Mouse (Mus musculus): Measurements from ENCODE around the gene Slc39a9. TPM values are rescaled to one million over a fixed set of nuclear protein-coding genes. Genes with fewer than 3 reads are reported as not detected.

Slc39a9 gene
- total RNA-seq, 2 experiments from 2014 or later: 12.3 to 24.5 TPM

DNA sequence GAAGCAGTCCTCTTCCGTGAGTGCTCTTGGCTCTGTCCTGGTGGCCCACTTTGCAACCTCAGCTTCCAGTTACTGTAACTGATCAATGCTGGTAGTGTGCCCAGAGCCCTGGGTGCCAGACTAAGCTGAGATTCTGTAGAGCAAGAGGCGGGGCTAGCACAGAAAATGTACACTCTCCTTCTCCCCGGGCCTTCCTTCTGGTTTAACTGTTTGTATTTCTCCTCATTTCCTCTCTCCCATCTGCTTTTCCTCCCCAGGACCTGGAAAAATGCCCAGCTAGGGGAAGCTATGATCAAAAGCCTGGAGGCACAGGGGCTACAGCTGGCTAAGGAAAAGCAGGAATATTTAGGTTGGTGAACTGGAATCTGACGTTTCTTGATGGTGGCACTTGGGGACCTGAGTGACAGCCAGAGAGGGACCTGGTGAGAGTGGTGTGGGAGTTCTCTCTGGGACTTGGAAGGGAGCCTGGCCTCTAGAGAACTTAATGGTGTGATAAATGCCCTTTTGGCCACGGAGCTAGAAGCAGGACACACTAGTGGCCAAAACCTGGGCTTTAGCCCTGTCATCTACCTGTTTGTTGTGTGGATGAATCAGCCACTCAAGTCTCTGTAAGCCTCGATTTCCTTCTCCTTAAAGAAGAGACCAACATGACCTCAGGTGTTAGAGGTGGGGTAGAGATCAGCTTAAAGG lies 63.4 kb downstream of the Slc39a9 start:
- ATAC-seq (ENCODE audit: poor library complexity, severe bottlenecking): no peak

DNA sequence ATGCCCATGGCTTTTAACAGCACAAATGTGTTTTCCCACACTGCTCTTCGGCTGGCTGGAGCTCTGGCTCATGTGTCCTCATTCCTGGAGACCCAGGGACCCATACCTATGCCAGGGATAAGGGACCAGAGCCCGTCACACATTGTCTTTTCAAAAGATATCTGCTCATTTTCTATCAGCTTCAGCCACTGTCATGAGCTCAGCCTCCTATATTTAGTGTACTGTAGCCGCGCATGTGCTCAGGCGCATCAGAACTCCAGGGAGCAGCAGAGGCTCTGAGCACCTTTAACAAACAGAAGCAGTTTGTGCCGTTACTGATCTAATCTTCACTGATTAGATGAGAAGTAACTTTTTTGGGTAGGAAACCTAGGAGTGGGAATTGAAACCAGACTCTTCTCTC lies 72.2 kb downstream of the Slc39a9 start:
- no peak for ATAC-seq (ENCODE audit: poor library complexity, severe bottlenecking)

DNA sequence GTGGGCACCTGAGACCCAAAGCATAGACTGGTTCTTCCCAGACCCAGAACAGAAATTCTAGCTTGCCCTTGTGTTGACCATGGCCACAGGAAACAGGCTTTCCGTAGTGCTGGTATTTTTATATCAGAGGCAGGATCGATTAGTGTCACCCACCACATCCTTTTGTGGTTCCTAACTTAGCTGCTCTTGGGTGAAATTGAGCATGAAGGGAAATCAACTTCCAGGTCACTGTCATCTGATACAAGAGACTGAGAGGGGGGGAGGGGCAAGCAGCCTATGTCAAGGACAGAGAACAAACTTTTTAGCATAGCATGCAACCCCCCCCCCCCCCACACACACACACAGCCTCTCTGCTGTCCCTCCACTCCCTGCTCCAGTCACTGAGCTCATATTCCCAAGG lies 75.5 kb downstream of the Slc39a9 start:
- ATAC-seq (ENCODE audit: poor library complexity, severe bottlenecking): peak; percentile 40; the same call in 1 of the 2 replicates

DNA sequence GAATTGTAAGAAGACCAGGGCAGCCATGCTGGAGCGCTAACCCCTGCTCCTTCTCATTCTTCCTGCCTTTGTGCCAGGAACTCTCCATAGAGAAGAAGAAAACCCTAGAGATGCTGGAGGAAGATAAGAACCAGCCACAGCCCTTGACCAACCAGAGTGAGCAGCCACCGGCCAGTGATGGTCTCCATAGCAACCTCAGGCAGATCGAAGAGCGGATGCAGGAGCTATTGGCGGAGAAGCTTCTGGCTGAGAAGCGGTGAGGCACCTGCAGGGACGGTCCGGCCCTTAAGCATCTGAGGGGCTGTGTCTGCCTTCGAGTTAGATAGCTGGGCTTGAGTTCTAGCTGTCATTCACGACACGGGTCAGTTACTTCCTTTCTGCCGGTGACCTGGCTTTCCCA lies 76.8 kb downstream of the Slc39a9 start:
- ATAC-seq (ENCODE audit: poor library complexity, severe bottlenecking): no peak

DNA sequence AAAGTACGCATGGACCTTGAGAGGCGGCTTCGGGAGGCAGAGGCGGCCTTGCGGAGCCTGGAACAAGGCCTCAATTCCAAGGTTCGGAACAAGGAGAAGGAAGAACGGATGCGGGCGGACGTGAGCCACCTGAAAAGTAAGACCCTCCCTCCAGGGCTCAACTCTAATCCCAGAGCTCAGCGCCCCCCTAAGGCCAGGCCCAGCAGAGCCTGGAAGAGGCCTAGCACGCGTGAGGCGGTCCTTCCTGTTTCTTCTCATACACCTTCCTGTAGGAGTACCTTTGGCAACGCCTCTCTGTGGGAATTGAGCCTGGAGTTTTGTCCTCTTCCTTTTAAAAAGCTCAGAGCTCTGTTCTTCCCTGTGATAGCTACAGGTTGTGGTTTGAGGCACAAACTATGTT lies 77.8 kb downstream of the Slc39a9 start:
- no peak for ATAC-seq (ENCODE audit: poor library complexity, severe bottlenecking)

DNA sequence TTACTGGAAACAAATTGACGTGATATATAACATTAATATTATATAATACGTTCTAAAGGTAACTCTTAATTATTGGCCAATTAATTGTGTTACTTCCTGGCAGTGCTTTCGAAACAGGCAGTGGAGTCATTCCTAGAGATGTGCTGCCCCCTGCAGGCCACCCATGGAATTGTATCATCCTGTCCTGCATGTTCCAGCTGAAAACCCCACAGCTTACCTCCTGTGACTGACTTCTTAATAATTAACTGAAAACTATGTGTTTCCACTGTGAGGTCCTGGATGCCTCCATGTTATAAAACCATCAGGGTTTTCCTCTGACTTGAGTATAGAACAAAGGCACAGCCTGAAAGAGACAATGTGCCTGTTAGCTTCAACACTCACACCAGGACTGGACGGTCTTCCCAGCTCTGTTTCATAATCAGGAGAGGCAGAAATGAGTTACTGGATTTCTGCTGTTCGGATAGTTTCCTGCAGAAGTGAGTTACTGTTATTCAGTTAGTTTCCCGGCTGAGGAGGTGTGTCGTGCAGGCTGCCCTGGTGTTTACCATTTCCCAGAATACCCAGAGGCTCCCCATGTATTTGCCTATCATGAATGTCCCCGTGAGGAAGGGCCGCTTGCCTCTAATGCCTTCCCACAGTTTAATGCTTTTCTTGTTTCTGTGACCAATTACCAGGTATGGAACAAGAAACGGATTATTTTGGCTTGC lies 81.3 kb downstream of the Slc39a9 start:
- peak; percentile 87 for ATAC-seq (ENCODE audit: poor library complexity, severe bottlenecking)

DNA sequence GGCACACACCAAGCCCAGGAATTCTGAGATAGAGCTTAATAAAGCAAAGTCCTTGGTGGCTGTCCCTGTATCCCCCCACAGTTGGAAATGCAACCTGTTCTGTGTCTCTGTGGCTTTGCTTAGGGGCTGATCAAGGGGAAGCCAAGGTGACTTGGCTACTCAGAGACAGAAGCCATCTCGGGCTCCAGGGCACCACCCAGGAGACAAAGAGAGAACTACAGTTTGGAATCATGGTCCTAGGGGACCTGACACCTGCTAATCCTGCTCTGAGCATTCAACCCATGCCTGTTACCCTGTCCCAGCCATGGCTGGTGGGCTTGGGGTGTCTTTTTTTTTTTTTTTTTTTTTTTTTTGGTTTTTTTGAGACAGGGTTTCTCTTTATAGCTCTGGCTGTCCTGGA lies 84.5 kb downstream of the Slc39a9 start:
- no peak for ATAC-seq (ENCODE audit: poor library complexity, severe bottlenecking)

DNA sequence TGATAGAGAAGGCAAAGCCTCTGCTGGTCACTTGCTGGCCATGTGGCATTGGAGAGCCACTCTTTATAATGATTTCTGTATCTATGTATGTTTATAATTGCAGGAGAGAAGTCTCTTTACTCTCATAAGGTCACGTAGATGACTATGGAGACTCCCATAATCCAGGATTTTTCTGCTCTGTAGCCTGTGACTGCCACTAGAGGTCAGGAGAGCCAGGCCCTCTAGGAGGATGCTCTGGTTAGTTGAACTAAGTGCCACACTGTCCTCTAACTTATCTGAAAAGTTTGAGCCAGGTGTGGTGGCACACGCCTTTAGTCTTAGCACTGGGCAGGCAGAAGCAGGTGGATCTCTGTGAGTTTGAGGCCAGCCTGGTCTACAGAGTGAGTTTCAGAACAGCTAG lies 85.1 kb downstream of the Slc39a9 start:
- no peak for ATAC-seq (ENCODE audit: poor library complexity, severe bottlenecking)

DNA sequence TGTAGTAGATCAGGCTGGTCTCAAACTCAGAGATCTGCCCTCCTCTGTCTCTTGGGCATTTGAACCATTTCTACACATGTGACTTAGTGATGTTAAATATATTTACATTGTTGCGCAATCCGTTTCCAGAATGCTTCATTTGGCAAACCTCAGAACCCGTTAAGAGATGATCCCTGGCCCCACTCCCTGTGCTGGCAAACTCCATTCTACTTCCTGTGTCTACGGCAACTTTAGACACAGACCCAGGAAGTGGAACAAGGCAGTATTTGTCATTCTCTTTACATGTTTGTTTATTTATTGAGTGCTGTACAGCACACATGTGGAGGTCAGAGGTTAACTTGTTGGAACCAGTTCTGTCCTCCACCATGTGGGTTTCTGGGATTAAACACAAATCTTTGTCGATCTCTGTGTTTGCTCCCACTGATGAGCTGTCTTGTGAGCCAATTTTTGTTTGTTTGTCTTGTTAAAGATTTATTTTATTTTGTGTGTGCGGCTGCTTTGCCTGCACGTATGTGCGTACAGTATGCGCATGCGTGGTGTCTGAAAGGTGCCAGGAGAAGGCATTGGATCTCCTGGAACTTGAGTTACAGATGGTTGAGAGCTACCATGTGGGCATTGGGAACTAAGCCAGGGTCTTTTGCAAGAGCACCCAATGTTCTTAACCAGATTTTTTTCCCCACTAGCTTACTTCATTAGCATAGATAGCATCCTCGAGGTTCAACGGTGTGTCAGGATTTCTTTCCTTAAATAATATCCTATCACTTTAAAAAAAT lies 86.3 kb downstream of the Slc39a9 start:
- ATAC-seq (ENCODE audit: poor library complexity, severe bottlenecking): no peak

DNA sequence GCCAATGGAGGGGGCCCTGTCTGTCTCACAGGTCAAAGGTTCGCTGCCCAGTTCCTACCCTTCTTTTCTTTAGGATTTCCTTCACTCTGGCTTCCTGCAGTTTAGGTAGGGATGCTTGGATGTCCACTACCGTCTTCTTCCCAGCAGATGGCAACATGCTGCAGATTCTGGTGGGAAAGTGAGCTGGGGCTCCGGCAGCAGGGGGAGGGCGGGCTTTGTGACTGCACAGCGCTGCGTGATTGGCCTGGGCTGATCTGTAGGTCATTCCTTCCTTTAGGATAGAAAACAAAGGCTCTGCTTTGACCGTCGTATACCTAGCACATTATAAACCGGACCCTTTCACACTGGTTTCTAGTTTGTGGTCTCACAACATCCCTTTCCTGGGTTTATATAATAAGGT lies 86.9 kb downstream of the Slc39a9 start:
- ATAC-seq (ENCODE audit: poor library complexity, severe bottlenecking): no peak

Other genes with a start within 250 kb of the Slc39a9 start
- gene Dcaf5, start 207.3 kb upstream of the Slc39a9 start, total RNA-seq (2015): 8.5 and 9.5 TPM in 2 replicates
- gene Dcaf5, start 207.3 kb upstream of the Slc39a9 start, total RNA-seq (2017): 14.2 and 15.4 TPM in 2 replicates
- gene Exd2, start 180.8 kb upstream of the Slc39a9 start, total RNA-seq (2015): 10.6 and 11.1 TPM in 2 replicates
- gene Exd2, start 180.8 kb upstream of the Slc39a9 start, total RNA-seq (2017): 9.9 and 12.9 TPM in 2 replicates
- not detected in 2 replicates for gene Galnt16, start 125.6 kb upstream of the Slc39a9 start, total RNA-seq (2015)
- not detected in 2 replicates for gene Galnt16, start 125.6 kb upstream of the Slc39a9 start, total RNA-seq (2017)
- gene Erh, start 458 bp downstream of the Slc39a9 start, total RNA-seq (2015): 33.8 and 57.1 TPM in 2 replicates
- 25.1 and 30.3 TPM in 2 replicates for gene Erh, start 458 bp downstream of the Slc39a9 start, total RNA-seq (2017)
- gene Plekhd1, start 48.7 kb downstream of the Slc39a9 start, total RNA-seq (2015): not detected in 2 replicates
- not detected in 2 replicates for gene Plekhd1, start 48.7 kb downstream of the Slc39a9 start, total RNA-seq (2017)
- gene Ccdc177, start 116.8 kb downstream of the Slc39a9 start, total RNA-seq (2015): not detected in 2 replicates
- gene Ccdc177, start 116.8 kb downstream of the Slc39a9 start, total RNA-seq (2017): not detected in 2 replicates
- gene Susd6, start 146.6 kb downstream of the Slc39a9 start, total RNA-seq (2015): 26.8 and 26.9 TPM in 2 replicates
- 37.1 and 38.3 TPM in 2 replicates for gene Susd6, start 146.6 kb downstream of the Slc39a9 start, total RNA-seq (2017)